Mouse (Mus musculus): ENCODE data around the gene Rbfox2. TPM values are rescaled to one million over a fixed set of nuclear protein-coding genes. Genes with fewer than 3 reads are reported as not detected.
"Not testable (repeated sequence)": the region's sequence is repeated elsewhere in the genome, so short reads cannot be mapped to it uniquely, and the experiment has no call there.

Gene Rbfox2
- total RNA-seq (2021): 100 to 1,000 TPM; 102 to 104 TPM
- long read RNA-seq, experiment 1, full-length matches to known transcripts: 2 of 23 reads
- long read RNA-seq, experiment 1, partial matches to known transcripts: 2 of 23 reads
- long read RNA-seq, experiment 1, other reads (novel, unspliced or antisense): 19 of 23 reads
- long read RNA-seq, experiment 2, full-length matches to known transcripts: 17 of 59 reads
- long read RNA-seq, experiment 2, partial matches to known transcripts: 4 of 59 reads
- long read RNA-seq, experiment 2, other reads (novel, unspliced or antisense): 38 of 59 reads

- DNase-seq (ENCODE audit: low spot score in 2 of 2): peak; percentile 83 to 94
Observed at GRCm38 (mm10) chr15:77306547-77307261, at the start of gene Rbfox2. Rbfox2 (minus strand) TSS chr15:77307004.

- DNase-seq (ENCODE audit: low spot score in 2 of 2): no peak
Observed at GRCm38 (mm10) chr15:77356248-77356810, 49.5 kb upstream of the Rbfox2 start.

GRCm38 (mm10) chr15:77354848-77355551, 48.2 kb upstream of the Rbfox2 start:
- DNase-seq (ENCODE audit: low spot score in 2 of 2): no peak

GRCm38 (mm10) chr15:77354496-77354847, 47.7 kb upstream of the Rbfox2 start:
- no peak for DNase-seq (ENCODE audit: low spot score in 2 of 2)

GRCm38 (mm10) chr15:77353764-77354163, 47.0 kb upstream of the Rbfox2 start:
- DNase-seq (ENCODE audit: low spot score in 2 of 2): no peak

GRCm38 (mm10) chr15:77352863-77353262, 46.1 kb upstream of the Rbfox2 start:
- DNase-seq (ENCODE audit: low spot score in 2 of 2): no peak

GRCm38 (mm10) chr15:77350117-77350516, 43.3 kb upstream of the Rbfox2 start:
- DNase-seq (ENCODE audit: low spot score in 2 of 2): no peak

- no peak for DNase-seq (ENCODE audit: low spot score in 2 of 2)
Observed at GRCm38 (mm10) chr15:77348146-77348545, 41.3 kb upstream of the Rbfox2 start.

GRCm38 (mm10) chr15:77344127-77345125, 37.6 kb upstream of the Rbfox2 start:
- no peak for DNase-seq (ENCODE audit: low spot score in 2 of 2)

GRCm38 (mm10) chr15:77343527-77344091, 36.8 kb upstream of the Rbfox2 start:
- peak; percentile 55 to 62 for DNase-seq (ENCODE audit: low spot score in 2 of 2)

GRCm38 (mm10) chr15:77342962-77343526, 36.2 kb upstream of the Rbfox2 start:
- DNase-seq (ENCODE audit: low spot score in 2 of 2): no peak

- DNase-seq (ENCODE audit: low spot score in 2 of 2): no peak
Observed at GRCm38 (mm10) chr15:77342005-77342404, 35.2 kb upstream of the Rbfox2 start.

GRCm38 (mm10) chr15:77340581-77340980, 33.8 kb upstream of the Rbfox2 start:
- no peak for DNase-seq (ENCODE audit: low spot score in 2 of 2)

- no peak for DNase-seq (ENCODE audit: low spot score in 2 of 2)
Observed at GRCm38 (mm10) chr15:77338924-77339429, 32.2 kb upstream of the Rbfox2 start.

- DNase-seq (ENCODE audit: low spot score in 2 of 2): no peak
Observed at GRCm38 (mm10) chr15:77338451-77338850, 31.6 kb upstream of the Rbfox2 start.

GRCm38 (mm10) chr15:77337926-77338325, 31.1 kb upstream of the Rbfox2 start:
- no peak for DNase-seq (ENCODE audit: low spot score in 2 of 2)

GRCm38 (mm10) chr15:77336968-77337341, 30.2 kb upstream of the Rbfox2 start:
- DNase-seq (ENCODE audit: low spot score in 2 of 2): no peak

- peak; percentile 73 to 74 for DNase-seq (ENCODE audit: low spot score in 2 of 2)
Observed at GRCm38 (mm10) chr15:77336287-77336967, 29.6 kb upstream of the Rbfox2 start.

GRCm38 (mm10) chr15:77335185-77335584, 28.4 kb upstream of the Rbfox2 start:
- not testable (repeated sequence) for DNase-seq (ENCODE audit: low spot score in 2 of 2)

All from adrenal gland, postnatal 4 days (tissue).